Mouse (Mus musculus) embryonic fibroblast, embryonic 13.5 days (primary cell): Measurements from ENCODE around the gene Iqsec1.

Source experiments
- CTCF ChIP-seq: IDR thresholded peaks from 2 replicates; pipeline ENCODE4 v1.5.1; 2011; ENCODE audit warnings: mild to moderate bottlenecking, control low read depth, low read length, moderate library complexity, borderline replicate concordance; ENCODE audit not compliant: insufficient read depth
- POLR2A ChIP-seq: IDR thresholded peaks from 2 replicates; pipeline ENCODE4 v1.6.1; 2011; ENCODE audit warnings: low read depth, mild to moderate bottlenecking, control low read depth, low read length, moderate library complexity

GRCm38 (mm10) chr6:90950936-90951335, 37.5 kb downstream of the Iqsec1 start:
- TF ChIP-seq CTCF (no peak), POLR2A (no peak)
